Mouse (Mus musculus): ENCODE data around the gene Fam171a1. TPM values are rescaled to one million over a fixed set of nuclear protein-coding genes. Genes with fewer than 3 reads are reported as not detected.
"Not testable (repeated sequence)": the region's sequence is repeated elsewhere in the genome, so short reads cannot be mapped to it uniquely, and the experiment has no call there.

Fam171a1 gene
- polyA plus RNA-seq (2015; fragmentation: Nextera tagmentation; extraction: Ambion mirVana) = 3.4 and 3.9 TPM in 2 replicates

DNA sequence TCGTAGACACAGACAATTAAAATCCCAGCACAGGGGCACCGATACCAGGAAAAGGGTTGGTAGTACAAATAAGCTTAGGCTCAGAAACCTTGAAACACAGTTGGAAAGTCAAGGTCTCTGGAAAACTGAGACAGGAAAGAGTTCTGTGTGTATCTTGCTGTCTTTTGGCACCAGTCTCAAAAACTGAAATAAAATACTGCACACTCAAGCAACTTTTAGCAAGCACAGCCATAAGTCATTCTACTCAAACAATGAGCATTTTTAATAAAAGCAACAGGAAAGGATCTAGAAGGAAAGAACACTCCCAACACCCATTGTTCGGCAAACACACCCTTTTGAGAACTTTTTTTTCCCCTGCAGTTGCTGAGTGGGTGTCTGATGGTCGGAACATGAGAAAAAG is at the start of gene Fam171a1:
Fam171a1 (plus strand) TSS at position 359 of the 400 bp plus-strand sequence.
- DNase-seq (ENCODE audit: low spot score) = no peak

DNA sequence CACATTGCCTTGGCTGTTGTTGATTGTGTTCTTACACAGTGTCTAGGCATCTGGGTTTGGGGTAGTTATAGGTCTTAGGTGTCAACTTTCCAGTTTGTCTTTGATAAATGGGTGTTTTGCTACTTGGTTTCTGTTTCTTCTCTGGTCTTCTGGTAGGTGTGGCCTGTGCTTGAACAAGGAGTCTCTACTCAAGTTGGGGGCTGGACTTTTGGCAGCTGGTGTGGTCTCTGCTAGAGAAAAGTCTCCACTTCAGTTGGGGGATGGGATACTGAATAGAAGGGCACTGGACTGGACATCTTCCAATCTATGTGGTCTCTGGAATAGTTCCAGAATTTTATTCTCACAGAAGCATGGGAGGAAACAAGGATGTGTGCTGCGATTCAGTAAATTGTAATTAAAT is 44.9 kb upstream of the Fam171a1 start:
- DNase-seq (ENCODE audit: low spot score) = no peak

DNA sequence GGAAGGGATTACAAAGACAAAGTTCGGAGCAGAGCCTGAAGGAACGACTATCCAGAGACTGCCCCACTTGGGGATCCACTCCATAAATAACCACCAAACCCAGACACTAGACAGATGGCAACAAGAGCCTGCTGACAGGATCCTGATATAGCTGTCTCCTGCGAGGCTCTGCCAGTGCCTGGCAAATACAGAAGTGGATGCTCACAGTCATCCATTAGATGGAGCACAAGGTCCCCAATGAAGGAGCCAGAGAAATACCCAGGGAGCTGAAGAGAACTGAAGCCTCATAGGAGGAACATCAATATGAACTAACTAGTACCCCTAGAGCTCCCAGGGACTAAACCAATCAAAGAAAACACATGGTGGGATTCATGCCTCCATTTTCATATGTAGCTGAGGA is 25.7 kb upstream of the Fam171a1 start:
- DNase-seq (ENCODE audit: low spot score) = not testable (repeated sequence)

DNA sequence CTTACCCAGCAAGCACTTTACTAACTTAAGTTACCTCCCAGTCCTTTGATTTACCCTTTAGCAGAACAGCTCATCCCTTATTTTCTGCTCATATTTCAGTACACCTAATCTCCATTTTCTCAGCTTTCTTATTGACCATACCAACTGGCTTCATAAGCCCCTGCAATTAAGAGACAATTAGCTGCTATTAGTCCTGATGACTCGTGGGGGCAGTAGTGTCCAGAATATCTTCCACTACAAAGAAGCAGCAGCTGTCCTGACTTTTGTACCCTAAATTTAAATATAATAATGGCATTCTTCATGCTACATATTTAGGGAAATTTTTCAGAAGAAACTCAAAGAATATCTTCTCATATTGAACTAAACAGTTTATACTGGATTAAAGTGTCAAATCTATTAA is 24.8 kb upstream of the Fam171a1 start:
- DNase-seq (ENCODE audit: low spot score) = no peak

DNA sequence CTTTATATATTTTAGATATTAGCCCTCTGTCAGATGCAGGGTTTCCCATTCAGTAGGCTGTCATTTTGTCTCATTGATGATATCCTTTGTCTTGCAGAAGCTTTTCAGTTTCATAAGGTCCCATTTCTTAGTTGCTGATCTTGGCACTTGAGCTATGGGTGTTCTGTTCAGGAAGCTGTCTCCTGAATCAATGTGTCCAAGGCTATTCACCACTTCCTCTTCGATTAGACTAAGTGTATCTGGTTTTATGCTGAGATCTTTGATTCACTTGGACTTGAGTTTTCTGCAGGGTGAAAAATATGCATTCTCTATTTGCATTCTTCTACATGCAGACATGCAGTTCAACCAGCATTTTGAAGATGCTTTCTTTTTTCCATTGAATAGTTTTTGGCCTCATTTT is 17.9 kb upstream of the Fam171a1 start:
- DNase-seq (ENCODE audit: low spot score) = no peak

DNA sequence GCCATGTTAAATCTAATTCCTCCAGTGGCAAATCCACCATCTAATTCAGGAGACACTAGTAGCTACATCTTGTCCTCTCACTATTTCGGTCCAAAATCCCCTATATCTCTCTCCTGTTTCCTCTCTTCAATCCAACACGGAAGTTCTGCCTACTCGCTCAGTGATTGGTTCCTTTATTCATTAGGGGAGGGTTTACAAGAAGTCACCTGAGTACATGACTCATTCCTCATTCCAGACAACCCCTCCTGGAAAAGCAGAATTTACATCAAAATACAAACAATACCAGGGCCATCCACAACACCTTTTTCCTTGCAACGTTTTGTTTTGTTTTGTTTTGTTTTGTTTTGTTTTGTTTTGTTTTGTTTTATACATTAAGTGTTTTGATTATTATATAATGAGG is 14.1 kb upstream of the Fam171a1 start:
- DNase-seq (ENCODE audit: low spot score) = no peak

DNA sequence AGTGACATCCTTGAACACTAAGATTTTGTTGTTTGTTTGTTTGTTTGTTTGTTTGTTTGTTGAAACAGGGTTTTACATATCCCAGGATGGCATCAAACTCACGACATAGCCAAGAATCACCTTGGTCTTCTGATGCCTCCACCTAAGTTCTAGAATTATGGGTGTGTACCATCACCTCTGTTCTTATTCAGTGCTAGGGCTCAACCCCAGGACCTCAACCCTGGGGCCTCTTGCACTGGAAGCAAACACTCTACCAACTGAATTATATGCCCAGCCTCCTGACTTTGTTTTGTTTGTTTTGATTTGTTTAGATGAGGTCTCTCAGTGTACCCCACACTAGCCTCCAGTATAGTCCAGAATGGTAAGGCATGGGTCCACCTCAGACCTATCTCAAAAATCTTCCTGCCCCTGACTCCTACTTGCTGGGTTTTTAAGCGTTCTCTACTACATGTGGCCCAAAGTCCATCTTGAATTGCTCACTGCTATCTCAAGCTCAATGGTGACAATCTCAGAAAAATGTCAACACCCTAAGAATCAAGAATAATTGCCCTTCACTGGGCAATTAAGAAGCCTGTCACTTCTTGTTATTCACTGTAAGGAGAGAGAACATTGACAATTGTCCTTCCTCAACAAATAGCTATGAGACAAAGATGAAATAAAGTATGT is 12.6 kb upstream of the Fam171a1 start:
- no peak for DNase-seq (ENCODE audit: low spot score)

DNA sequence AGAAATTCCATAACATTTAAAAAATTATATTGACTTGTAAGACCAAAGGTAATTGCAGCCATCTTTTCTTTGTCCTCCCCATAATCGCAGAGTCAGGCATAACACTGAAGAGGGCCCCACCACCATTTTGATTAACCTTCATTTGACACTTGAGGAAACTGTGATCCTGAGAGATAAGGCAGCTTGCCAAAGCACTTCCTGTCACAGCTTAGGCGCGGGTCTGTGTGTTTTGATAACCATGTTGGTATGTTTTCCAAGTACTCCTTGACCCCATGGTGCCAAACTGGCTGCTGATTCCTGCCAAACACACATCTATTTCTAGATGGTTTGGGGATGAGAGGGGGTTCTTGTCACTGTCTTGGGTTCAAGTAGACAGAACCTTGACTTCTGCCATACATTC is 11.7 kb upstream of the Fam171a1 start:
- DNase-seq (ENCODE audit: low spot score) = peak; percentile 6

DNA sequence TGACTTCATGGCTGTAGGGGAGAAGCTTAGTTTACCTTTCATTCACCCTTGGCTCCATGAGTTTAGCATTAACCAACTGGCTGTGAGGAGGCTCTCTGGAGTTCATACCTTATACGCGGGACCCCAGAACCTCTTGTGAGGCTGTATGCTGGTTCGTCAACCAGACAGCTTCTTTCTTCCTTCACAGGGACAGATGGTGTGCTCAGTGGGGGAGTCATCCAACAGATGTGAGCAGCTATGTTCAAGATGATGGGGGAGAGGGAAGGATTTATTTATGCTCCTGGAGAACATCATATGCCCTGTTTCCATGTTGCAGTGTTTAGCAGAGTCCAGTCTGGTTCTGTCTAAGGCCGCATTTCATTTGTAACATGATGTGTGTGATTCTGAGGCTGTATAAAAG is 6.6 kb upstream of the Fam171a1 start:
- no peak for DNase-seq (ENCODE audit: low spot score)

DNA sequence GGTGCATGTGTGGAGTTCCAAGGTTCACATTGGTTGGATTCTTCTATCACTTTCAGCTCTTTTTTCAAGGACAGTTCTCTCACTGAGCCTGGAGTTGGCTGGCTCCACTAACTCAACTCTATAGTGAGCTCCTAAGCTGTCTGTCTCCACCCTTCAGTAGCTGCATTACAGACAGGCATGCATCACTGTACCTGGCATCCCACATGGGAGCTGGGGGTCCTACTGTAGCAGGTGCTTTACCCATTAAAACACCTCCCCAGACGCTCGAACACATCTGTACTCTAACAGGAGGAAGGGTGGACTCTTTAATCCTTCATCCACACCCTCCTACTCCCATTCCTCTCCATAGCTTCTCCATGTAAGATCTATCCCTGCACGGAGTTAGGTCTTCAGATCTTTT is 5.6 kb upstream of the Fam171a1 start:
- no peak for DNase-seq (ENCODE audit: low spot score)

DNA sequence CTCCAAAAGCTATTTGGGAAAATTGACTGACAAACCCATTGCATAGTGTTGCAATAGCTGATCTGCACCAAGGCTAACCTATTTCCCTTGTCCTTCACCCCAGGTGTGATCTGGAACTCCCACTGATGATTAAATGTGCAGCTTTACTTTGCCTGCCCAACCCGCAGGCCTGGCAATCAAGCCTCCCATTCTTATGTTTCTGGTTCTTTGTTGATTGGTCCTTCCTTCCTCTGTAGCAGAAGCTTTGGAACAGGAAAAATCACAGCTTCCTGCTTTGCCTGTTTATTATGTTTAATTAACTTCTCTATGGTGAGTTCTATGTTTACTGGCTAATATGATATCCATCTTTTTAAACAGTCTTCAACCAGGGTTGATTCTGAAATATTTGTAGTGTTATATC is 5.2 kb upstream of the Fam171a1 start:
- no peak for DNase-seq (ENCODE audit: low spot score)

DNA sequence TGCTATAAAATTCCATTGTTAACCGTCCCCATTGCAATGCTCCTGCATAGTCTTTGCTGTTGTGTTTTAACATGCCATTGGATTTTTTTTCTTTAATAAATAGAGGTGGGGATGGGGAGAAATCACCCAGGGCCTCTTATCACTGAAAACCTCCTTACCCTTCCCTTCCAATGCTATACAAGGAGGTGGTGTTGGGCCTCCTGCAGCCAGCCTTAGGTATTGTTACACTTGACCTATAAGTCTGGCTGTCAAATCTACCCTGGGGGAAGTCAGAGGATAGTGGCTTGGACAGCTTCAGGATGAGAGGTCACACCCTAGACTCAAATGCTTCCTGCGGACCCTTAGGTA is 3.8 kb downstream of the Fam171a1 start:
- no peak for DNase-seq (ENCODE audit: low spot score)

DNA sequence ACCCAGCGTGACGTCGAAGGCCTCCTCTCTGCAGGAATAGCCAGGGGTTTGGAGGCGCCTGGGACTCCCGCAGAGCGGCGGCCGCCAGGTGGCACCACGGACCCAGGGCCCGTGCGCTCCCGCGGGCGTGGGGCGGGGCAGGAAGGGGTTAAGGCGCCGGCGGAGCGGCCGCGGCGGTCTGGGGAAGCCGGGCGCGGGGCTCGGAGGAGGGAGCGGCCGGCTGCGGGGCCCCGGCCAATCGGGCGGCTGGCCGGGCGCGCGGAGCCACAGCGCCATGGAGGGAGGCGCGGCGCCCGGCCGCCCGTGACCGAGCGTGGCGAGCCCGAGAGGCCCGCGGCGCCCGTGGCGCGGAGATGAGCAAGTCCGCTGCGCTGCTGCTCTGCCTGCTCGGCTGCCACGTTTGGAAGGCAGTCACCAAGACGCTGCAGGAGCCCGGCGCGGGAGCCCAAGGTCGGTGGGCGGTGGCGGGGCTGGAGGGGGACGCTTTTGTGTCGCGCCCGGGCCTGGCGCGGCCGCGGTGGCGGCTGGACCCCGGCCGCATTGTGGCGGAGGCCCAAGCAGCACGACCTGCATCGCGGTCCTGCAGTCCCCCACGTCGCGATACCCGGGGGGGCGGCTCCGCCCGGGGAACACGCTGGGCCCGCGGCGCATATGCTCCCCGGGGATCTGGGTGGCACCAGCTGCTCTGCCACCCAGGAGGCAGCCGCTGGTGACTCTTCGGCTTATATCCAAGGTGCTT is 4.3 kb downstream of the Fam171a1 start:
- DNase-seq (ENCODE audit: low spot score) = peak; percentile 67

DNA sequence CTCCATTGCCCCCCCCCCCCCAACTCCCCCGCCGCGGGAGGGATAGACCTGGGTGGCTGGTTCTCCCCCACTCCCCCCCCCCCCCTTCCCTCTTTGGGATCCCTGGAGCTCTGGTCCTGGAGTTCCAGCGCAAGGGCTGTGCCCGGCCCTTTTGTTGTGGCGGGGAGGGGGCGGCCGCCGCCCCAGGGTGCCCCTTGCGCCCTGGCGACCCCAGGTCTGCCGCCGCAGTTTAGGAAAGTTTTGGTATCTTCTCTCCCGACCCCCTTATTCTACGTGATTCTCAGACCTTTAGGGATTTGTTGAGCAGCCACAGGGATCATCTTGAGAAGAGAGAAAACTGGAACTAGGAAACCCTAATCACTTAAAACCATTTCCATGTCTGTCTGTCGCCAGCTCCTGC is 4.9 kb downstream of the Fam171a1 start:
- DNase-seq (ENCODE audit: low spot score) = no peak

DNA sequence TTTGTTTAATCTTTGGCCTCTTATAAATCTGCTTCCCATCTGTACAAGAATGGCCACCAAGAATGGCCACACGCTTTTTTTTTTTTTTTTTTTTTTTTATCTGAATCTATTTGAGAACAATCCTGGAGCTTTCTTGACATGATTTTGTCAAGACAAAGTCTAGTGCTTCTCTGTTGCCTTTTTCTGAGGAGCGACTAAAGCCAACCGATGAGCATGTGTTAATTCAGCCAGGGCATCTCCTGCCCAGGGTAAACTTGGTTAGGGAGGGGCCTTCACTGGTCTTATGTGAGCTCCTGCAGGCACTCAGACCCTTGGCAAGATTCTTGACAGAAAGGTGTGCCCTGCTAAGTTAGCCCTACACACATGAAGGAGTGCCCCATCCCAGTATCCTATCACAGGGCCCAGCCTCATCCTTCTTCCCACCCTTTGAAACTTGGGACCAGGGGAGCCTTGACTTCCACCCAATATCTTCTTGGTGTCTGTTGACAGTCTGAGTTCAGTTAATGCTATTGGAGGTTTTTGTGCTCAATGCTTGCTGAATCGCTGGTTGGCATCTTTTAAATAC is 5.4 kb downstream of the Fam171a1 start:
- no peak for DNase-seq (ENCODE audit: low spot score)

DNA sequence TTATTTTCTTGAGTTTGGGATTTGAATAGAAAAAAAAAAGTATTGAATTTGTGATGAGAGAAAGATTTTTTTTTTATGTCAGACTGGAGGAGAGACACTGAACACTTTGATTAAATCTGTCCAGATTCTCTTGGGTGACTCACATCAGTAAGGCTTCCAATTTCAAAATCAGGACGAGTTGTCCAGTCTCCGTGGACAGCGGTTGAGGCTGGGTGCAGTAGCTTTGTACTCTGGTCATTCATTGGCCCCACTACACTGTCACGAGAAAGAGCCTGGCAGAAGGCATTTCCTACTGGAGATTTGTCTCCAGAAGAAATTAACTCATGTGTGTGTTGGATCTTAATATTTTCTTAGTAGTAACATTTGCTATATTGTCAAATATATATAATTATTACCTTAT is 8.5 kb downstream of the Fam171a1 start:
- no peak for DNase-seq (ENCODE audit: low spot score)

DNA sequence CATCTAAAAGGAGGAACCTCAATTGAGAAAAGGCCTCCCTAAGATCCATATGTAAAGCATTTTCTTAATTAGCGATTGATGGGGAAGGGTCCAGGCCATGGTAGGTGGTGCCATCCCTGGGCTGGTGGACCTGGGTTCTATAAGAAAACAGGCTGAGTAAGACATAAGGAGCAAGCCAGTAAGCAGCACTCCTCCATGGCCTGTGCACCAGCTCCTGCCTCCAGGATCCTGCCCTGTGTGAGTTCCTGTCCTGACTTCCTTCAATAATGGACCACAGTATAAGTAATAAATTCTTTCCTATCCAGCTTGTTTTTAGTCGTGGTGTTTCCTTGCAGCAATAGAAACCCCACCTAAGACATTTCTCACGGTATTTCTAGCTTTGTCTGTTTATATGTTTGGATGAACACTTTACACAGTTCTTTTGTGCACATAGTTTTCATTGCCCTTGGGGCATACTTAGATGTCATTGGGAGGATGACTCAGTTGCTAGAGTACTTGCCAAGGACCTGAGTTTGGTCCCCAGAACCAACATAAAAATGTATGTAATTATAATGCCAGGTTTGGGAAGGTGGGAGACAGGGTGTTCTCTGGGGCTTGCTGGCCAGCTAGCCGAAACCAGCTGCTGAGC is 13.3 kb downstream of the Fam171a1 start:
- DNase-seq (ENCODE audit: low spot score) = no peak

DNA sequence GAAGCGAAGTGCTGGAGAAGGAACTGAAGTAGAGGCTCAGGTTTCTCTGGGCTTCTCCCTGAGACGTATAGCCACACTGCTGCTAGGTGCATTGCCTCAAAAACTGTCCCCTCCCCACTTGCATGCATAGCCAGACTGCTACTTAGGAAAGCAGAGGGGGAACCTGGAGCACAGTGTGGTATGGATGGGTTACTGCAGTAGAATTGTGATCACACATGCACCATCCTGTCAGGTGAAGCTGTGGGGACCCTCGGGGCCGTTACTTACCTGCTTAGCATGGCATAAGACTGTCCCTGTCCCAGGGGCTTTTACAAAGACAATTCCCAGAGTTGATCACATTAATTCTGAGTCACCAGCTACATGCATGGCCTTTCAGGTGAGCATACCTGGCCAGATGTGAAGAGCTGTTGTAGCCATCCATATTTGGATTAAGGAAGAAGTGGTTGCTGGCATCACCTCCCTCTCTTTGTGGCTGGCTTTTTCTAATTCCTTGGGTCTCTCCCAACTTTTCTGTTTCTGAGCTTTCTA is 14.4 kb downstream of the Fam171a1 start:
- no peak for DNase-seq (ENCODE audit: low spot score)

DNA sequence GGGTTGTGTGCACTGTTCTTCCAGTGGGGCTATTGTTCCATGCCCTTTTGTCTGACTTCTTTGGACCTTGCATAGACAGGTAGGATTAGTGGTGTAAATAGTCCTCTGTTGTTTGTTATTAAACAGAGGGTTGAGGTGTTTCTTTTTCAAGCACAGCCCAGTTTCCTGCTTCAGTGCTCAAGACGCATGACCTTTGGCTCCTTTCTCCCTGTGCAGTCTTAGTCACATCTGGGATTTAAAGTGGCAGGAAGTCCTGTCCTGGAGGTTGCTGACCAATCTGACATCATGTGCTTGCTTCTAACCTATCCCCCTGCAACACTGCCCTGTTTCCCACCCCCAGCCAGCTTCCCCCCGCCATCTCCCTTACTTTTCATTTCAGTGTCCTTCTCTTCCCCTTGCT is 14.9 kb downstream of the Fam171a1 start:
- DNase-seq (ENCODE audit: low spot score) = no peak

DNA sequence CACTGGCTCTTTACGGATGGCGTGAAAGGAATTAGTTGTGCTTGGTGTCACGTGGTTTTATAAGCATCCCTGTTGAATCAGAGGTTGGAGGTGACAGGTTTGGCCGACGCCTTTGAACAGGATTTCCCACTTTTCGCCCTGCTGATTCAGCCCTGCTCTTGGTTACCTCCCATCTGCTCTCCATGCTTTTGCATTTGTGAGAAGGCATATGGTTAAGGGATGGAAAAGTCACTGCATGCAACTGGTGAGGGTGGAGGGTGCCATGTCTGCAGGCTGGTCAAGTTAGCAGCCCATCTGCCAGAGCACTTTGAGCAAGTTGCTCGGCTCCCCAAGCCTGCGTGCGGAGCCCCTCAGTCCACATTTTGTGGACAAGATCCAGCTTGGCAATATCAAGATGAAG is 18.4 kb downstream of the Fam171a1 start:
- DNase-seq (ENCODE audit: low spot score) = no peak

DNA sequence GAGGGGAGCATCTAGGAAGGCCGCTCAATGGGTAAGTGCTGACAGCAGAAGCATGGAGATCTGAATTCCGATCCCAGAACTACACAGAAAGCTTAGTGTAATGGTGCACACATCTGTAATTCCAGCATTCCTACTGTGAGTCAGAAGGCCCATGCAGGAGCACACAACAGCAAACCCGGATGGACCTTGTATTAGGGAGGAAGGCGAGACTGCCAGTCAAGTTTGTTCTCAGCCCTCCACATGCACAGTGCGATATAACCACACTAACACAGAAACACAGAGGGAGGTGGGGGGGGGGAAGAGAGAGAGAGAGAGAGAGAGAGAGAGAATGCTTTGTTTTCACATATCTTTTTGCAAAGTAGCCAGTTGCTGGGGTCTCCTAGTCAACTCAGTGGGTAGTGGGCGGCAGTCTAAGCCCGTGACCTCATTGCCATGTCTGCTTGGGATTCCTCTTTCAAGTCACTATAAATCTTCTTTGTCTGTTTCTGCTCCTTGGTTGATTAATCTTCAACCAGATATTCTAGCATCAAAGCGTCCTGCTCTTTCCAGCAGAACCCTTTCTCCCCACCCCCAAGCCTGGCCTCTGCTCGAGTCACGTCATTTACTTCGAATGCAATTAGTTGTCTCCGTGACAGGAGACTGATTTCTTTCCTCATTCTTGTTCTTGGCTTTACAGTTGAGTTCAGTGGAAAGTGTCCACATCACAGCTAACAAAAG is 20.7 kb downstream of the Fam171a1 start:
- no peak for DNase-seq (ENCODE audit: low spot score)

DNA sequence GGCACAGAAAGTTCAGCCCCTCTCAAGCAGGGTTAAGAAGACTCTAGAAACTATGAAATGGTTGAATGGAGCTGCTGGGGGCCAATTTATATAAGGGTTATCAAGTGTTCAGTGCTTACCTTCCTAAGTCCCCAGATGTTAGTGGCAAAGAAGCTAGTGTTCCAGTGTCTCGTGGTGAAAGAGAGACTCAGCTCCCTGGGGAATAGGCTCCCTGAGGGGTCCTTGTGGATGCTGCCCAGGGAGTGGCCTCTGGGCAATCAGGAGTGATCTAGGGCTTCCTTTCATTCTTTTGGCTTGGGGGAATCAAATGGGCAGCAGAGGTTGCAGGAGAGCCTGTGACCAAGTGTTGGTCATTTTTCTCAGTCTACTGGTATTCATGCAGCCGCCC is 21.3 kb downstream of the Fam171a1 start:
- DNase-seq (ENCODE audit: low spot score) = no peak

Measured in thymus, postnatal 0 days (tissue).